Mouse (Mus musculus): Measurements from ENCODE around the gene Atrnl1. TPM values are rescaled to one million over a fixed set of nuclear protein-coding genes. Genes with fewer than 3 reads are reported as not detected.

The Atrnl1 gene
- polyA plus RNA-seq, 1 experiment from 2014 or later: 8.2 TPM

- ATAC-seq (ENCODE audit: insufficient number of reproducible peaks, insufficient read depth, low FRiP score, low TSS enrichment, low read depth): no peak
- Histone ChIP-seq H3K4me2 (no peak overlapping the region), H3K27ac (no peak overlapping the region), H3K4me1 (replicated peaks) (no peaks in the 10 kb centered on the region), H3K4me3 (replicated peaks) (no peak overlapping the region), H3K9ac (replicated peaks) (no peak overlapping the region), H3K36me3 (no peaks in the 10 kb centered on the region), H3K9me3 (no peaks in the 10 kb centered on the region), H3K27me3 (no peaks in the 10 kb centered on the region)
- 86% methylated on average over 6 of the region's 6 CpGs for WGBS
Measured at GRCm38 (mm10) chr19:58015741-58016140, 404.9 kb downstream of the Atrnl1 start.

GRCm38 (mm10) chr19:58016561-58017453 is 406.0 kb downstream of the Atrnl1 start:
- ATAC-seq (ENCODE audit: insufficient number of reproducible peaks, insufficient read depth, low FRiP score, low TSS enrichment, low read depth): no peak
- no peak overlapping the region; the same call in 1 of the 2 replicates for H3K27ac ChIP-seq

GRCm38 (mm10) chr19:58017468-58017867 is 406.6 kb downstream of the Atrnl1 start:
- no peak overlapping the region for H3K4me3 ChIP-seq (replicated peaks)
- no peaks in the 10 kb centered on the region for H3K27me3 ChIP-seq
- H3K4me1 ChIP-seq (replicated peaks): peaks cover 1% of the 10 kb centered on the region; the same call in 1 of the 2 replicates
- WGBS: 86% methylated on average over 3 of the region's 3 CpGs
- H3K9ac ChIP-seq (replicated peaks): no peak overlapping the region
- H3K9me3 ChIP-seq: no peaks in the 10 kb centered on the region
- ATAC-seq (ENCODE audit: insufficient number of reproducible peaks, insufficient read depth, low FRiP score, low TSS enrichment, low read depth): no peak
- H3K4me2 ChIP-seq: no peak overlapping the region
- H3K27ac ChIP-seq: no peak overlapping the region; the same call in 1 of the 2 replicates
- no peaks in the 10 kb centered on the region for H3K36me3 ChIP-seq

More at GRCm38 (mm10) chr19:58016561-58017453, 406.0 kb downstream of the Atrnl1 start:
- no peaks in the 10 kb centered on the region for H3K4me1 ChIP-seq (replicated peaks)
- H3K9me3 ChIP-seq: no peaks in the 10 kb centered on the region
- H3K4me2 ChIP-seq: no peak overlapping the region
- H3K36me3 ChIP-seq: no peaks in the 10 kb centered on the region
- no peak overlapping the region for H3K9ac ChIP-seq (replicated peaks)
- WGBS: 86% methylated on average over 9 of the region's 9 CpGs
- H3K27me3 ChIP-seq: no peaks in the 10 kb centered on the region
- H3K4me3 ChIP-seq (replicated peaks): no peak overlapping the region

- no peak overlapping the region for H3K9ac ChIP-seq (replicated peaks)
- H3K4me1 ChIP-seq (replicated peaks): peaks cover 12% of the 10 kb centered on the region
- 65% methylated on average over 5 of the region's 5 CpGs for WGBS
- no peaks in the 10 kb centered on the region for H3K27me3 ChIP-seq
- no peak overlapping the region for H3K4me3 ChIP-seq (replicated peaks)
- H3K27ac ChIP-seq: no peak overlapping the region
- no peaks in the 10 kb centered on the region for H3K9me3 ChIP-seq
- no peak for ATAC-seq (ENCODE audit: insufficient number of reproducible peaks, insufficient read depth, low FRiP score, low TSS enrichment, low read depth)
- H3K36me3 ChIP-seq: no peaks in the 10 kb centered on the region
- no peak overlapping the region for H3K4me2 ChIP-seq
Measured at GRCm38 (mm10) chr19:58018698-58019097, 407.9 kb downstream of the Atrnl1 start.

GRCm38 (mm10) chr19:58021514-58022284 is 410.9 kb downstream of the Atrnl1 start:
- Histone ChIP-seq H3K27me3 (no peaks in the 10 kb centered on the region), H3K9ac (replicated peaks) (no peak overlapping the region), H3K4me1 (replicated peaks) (peaks cover 12% of the 10 kb centered on the region), H3K36me3 (no peaks in the 10 kb centered on the region), H3K4me3 (replicated peaks) (no peak overlapping the region), H3K27ac (no peak overlapping the region), H3K4me2 (no peak overlapping the region), H3K9me3 (no peaks in the 10 kb centered on the region)
- peak; percentile 56; the same call in 1 of the 2 replicates for ATAC-seq (ENCODE audit: insufficient number of reproducible peaks, insufficient read depth, low FRiP score, low TSS enrichment, low read depth)
- WGBS: 92% methylated on average over 8 of the region's 8 CpGs

GRCm38 (mm10) chr19:58023216-58023825 is 412.5 kb downstream of the Atrnl1 start:
- Histone ChIP-seq H3K4me1 (replicated peaks) (peaks cover 12% of the 10 kb centered on the region), H3K27ac (no peak overlapping the region), H3K9me3 (no peaks in the 10 kb centered on the region), H3K4me2 (no peak overlapping the region), H3K4me3 (replicated peaks) (no peak overlapping the region), H3K9ac (replicated peaks) (no peak overlapping the region), H3K27me3 (no peaks in the 10 kb centered on the region), H3K36me3 (no peaks in the 10 kb centered on the region)
- WGBS: 81% methylated on average over 14 of the region's 14 CpGs
- ATAC-seq (ENCODE audit: insufficient number of reproducible peaks, insufficient read depth, low FRiP score, low TSS enrichment, low read depth): no peak

GRCm38 (mm10) chr19:58025053-58025452 is 414.2 kb downstream of the Atrnl1 start:
- no peaks in the 10 kb centered on the region for H3K9me3 ChIP-seq
- peaks cover 12% of the 10 kb centered on the region for H3K4me1 ChIP-seq (replicated peaks)
- no peaks in the 10 kb centered on the region for H3K27me3 ChIP-seq
- WGBS: 93% methylated on average over 2 of the region's 2 CpGs
- ATAC-seq (ENCODE audit: insufficient number of reproducible peaks, insufficient read depth, low FRiP score, low TSS enrichment, low read depth): no peak
- no peak overlapping the region for H3K4me3 ChIP-seq (replicated peaks)
- no peak overlapping the region for H3K9ac ChIP-seq (replicated peaks)
- H3K4me2 ChIP-seq: no peak overlapping the region
- H3K27ac ChIP-seq: no peak overlapping the region
- 0 out of 2 replicates have a peak, but pooled peaks cover under 1% of the 10 kb centered on the region for H3K36me3 ChIP-seq

GRCm38 (mm10) chr19:58029661-58030060 is 418.8 kb downstream of the Atrnl1 start:
- ATAC-seq (ENCODE audit: insufficient number of reproducible peaks, insufficient read depth, low FRiP score, low TSS enrichment, low read depth): no peak
- WGBS: 76% methylated on average over 2 of the region's 2 CpGs

GRCm38 (mm10) chr19:58033241-58033640 is 422.4 kb downstream of the Atrnl1 start:
- 86% methylated on average over 5 of the region's 5 CpGs for WGBS
- Histone ChIP-seq H3K4me3 (replicated peaks) (no peak overlapping the region), H3K36me3 (peaks cover 11% of the 10 kb centered on the region; the same call in 1 of the 2 replicates), H3K9me3 (peaks cover 5% of the 10 kb centered on the region), H3K4me1 (replicated peaks) (no peaks in the 10 kb centered on the region), H3K27ac (no peak overlapping the region), H3K27me3 (no peaks in the 10 kb centered on the region), H3K4me2 (no peak overlapping the region), H3K9ac (replicated peaks) (no peak overlapping the region)
- ATAC-seq (ENCODE audit: insufficient number of reproducible peaks, insufficient read depth, low FRiP score, low TSS enrichment, low read depth): no peak

More at GRCm38 (mm10) chr19:58029661-58030060, 418.8 kb downstream of the Atrnl1 start:
- Histone ChIP-seq H3K27ac (no peak overlapping the region), H3K9ac (replicated peaks) (no peak overlapping the region), H3K4me1 (replicated peaks) (no peaks in the 10 kb centered on the region), H3K27me3 (no peaks in the 10 kb centered on the region), H3K36me3 (0 out of 2 replicates have a peak, but pooled peaks cover 8% of the 10 kb centered on the region), H3K4me3 (replicated peaks) (no peak overlapping the region), H3K4me2 (no peak overlapping the region), H3K9me3 (peaks cover 5% of the 10 kb centered on the region)

GRCm38 (mm10) chr19:58036166-58036565 is 425.3 kb downstream of the Atrnl1 start:
- Histone ChIP-seq H3K4me2 (no peak overlapping the region), H3K9ac (replicated peaks) (no peak overlapping the region), H3K4me3 (replicated peaks) (no peak overlapping the region), H3K27me3 (no peaks in the 10 kb centered on the region), H3K36me3 (peaks cover 3% of the 10 kb centered on the region; the same call in 1 of the 2 replicates), H3K9me3 (no peaks in the 10 kb centered on the region), H3K4me1 (replicated peaks) (no peaks in the 10 kb centered on the region), H3K27ac (no peak overlapping the region)
- no peak for ATAC-seq (ENCODE audit: insufficient number of reproducible peaks, insufficient read depth, low FRiP score, low TSS enrichment, low read depth)
- 86% methylated on average over 3 of the region's 3 CpGs for WGBS

GRCm38 (mm10) chr19:58043120-58043519 is 432.3 kb downstream of the Atrnl1 start:
- Histone ChIP-seq H3K9ac (replicated peaks) (no peak overlapping the region), H3K4me3 (replicated peaks) (no peak overlapping the region), H3K4me1 (replicated peaks) (peaks cover 10% of the 10 kb centered on the region; the same call in 1 of the 2 replicates), H3K27me3 (no peaks in the 10 kb centered on the region), H3K9me3 (no peaks in the 10 kb centered on the region), H3K36me3 (peaks cover 18% of the 10 kb centered on the region; the same call in 1 of the 2 replicates), H3K4me2 (no peak overlapping the region), H3K27ac (no peak overlapping the region)
- 72% methylated on average over 8 of the region's 8 CpGs for WGBS
- no peak for ATAC-seq (ENCODE audit: insufficient number of reproducible peaks, insufficient read depth, low FRiP score, low TSS enrichment, low read depth)
